Mouse (Mus musculus): ENCODE results near the gene Mmachc.

DNA sequence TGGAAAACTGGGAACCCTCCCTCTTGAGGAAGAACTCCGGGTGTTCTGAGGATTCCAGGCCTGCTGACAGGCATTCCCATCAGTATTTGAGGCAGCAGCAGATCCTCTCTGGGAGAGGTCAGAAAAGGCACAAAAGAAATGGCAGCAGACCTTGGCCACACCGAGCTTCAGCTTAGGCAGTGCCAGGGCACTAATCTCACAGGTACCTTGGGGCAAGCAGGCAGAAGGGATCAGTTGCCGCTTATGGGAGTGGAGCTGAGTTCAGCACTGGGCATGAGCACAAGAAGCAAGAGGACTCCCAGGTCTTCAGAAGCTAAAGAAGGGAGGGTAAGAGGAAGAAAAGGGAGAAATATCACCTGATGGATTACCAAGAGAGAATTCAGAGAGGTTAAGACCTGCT lies 50.2 kb downstream of the Mmachc start:
- no peak for TF ChIP-seq CTCF (IDR thresholded peaks at IDR 0.05; ENCODE audit: insufficient read depth, low read length)
- no peak for TF ChIP-seq POLR2A (IDR thresholded peaks at IDR 0.05; ENCODE audit: borderline replicate concordance, extremely low read depth, low read depth, low read length)
